Mouse (Mus musculus): ENCODE results near the gene Mrpl37.
A peak's percentile ranks its signal among the peaks of the same experiment; 100 is the strongest.

Mrpl37 gene

DNA sequence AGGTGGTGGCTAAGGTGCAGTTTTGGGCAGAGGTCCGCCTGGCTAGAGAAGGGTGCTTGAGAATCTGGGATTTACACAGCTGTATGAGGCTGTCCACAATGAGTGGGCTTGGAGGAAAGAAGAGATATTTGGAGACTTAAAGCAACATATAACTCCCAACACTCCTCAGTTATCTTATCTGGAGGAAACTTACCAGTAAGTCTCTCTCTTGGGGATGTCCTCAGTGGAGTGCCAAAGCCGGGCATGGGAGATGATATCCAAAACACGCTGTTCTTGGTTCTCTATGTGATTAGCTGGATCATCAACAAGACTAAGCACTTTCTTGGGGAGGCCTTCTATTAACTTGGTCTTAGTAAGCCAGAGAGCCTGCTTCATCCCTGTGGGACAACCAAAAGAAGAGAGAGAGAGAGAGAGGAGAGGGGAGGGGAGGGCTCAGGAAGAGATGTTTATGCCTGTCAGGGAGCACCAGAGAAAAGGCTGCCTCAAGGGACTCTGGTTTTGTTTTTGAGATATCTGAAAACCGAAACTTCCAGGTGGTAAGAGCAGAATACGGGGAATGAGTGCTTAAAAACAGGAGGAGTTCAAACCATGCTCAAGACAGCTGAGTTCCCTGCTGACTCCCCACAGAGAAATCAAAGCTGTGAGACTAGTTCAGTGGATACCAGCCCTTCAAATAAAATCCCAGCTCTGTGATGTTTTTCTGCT, 2.1 kb downstream of the Mrpl37 start:
- DNase-seq (ENCODE audit: low spot score), result no peak

DNA sequence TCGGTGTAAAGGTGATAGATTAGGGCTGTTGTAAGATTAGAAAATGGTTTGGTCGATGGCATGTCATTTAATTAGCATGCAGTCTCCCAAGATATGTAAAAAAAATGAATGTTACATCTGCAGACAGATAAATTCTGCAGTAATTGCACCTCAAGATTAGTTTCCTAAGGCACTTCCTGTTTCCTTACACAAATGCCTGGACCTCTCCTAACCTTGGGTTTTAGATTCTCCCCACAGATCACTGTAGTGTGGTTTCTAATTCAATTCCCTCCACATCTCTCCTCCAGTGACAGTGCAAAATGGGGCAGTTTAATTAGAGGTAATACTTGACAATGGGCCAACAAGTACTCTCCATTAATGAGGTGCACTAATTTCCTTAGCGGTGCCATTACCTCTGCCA, 3.5 kb downstream of the Mrpl37 start:
- no peak for DNase-seq (ENCODE audit: low spot score)

DNA sequence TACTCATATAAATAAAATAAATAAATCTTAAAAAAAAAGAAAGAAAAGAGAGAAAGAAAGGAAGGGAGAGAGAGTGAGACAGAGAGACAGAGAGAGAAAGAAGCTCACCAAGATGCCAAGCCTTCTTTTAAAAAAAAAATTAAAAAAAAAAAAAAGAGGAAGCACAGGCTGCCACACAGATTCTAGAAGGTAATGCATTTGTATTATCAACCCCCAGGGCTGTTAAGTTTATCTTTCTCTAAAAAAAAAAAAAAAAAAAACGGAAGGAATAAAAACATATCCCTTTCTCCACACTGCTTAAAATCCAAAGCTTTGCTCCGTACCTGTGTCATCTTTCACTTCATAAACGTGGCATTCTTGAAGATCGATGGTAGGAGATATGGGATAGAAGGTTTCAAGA, 5.1 kb downstream of the Mrpl37 start:
- no peak for DNase-seq (ENCODE audit: low spot score)

DNA sequence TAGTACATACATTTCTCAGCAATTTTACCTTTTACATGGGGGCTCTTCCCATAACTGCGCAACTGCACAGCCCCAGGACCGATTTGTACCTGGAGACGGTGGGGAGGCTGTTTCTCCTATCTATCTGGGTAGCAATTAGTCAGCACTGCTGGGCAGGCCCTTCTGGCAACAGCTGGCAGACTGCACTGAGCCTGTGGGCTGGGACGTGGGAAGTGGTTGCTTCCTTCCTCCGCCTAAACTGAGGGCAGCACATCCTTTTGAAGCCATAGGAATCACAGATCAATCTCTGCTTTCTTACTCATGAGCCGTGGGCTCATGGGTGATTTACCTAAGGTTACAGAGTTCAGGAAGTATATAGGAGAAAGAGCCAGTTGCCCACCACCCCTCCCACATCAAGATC, 7.9 kb downstream of the Mrpl37 start:
- DNase-seq (ENCODE audit: low spot score), result no peak

DNA sequence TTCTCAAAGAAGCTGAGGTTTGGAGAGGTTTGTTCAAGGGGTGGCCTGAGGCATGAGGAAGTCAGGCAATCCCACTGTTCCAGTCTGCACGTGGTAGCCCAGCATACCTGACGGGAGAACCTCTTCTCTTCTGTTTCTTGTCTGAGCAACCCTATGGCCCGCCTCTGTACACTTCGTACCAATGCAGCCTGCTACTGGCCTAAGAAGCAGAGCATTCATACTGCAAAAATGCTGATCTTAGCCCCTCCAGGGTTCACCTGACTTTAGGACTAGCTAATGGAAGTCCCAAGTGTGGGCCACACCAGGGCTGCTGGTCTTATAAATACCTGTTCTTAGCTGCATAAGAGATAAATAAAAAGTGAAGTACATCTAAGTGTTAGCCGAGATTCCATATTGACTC, 8.3 kb downstream of the Mrpl37 start:
- DNase-seq (ENCODE audit: low spot score), result no peak

DNA sequence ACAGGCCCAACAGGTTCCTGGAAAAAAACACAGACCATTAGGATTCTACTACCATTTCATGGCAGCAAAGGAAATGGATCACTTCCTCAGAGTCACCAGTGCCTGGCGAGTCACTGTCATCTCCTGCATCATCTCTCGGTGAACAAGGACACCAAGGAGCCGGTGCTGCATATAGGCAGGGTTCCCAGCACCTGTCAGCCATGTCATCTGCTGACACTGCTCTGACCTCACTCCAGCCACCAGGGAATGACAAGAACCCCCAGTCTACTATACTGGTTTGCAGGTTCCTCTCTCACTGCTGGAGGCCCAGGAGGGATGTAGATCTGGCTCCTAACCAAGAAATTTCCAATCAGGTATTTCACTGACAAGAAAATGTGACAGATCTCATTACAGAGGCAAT, 10.6 kb downstream of the Mrpl37 start:
- DNase-seq (ENCODE audit: low spot score), result no peak

DNA sequence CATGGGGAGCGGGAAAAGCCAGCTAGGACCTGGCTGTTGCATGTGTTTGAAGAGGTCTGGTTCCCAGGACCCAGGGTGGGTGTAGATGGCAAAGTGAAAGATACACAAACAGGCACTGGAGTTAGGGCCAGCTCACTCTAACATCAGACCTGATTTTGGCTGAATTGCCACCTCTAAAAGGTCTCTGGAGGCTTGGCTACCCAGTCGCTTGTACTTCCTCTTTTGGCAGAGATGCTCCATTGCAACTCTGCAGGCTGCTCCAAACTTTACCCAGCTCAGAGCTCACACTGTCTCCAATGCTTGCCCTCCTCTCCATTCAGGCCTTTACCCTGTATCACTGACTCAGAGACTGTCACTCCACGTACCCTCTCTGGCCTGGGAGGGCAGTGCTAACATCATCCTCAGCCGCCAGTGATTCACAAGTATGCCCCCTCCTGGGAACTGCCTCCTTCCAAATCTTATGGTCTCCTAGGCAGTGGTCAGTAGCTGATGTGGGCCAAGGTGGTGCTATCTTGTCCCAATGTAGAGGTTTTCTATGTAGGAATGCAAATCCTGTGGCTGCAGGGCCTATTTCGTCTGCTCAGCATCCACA, 13.6 kb downstream of the Mrpl37 start:
- DNase-seq (ENCODE audit: low spot score), result no peak

DNA sequence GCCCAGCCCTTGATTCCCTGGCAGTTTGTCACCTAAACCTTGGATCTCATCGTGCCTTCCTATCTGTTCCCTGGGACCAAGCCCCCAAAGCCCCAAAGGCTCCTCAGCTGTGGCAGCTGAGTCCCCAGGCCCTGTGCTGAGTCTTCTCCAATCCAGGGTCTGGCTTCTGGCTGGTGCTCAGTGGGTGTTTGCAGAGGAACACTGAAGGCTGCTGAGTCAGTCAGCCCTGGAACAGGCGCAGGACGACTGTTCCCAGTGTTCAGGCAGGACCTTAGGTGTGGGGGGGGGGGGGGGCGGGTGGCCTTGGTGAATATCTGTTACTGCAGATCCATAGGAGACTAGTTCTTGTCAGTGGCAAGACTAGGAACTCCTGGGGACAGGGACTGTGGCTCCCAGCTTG, 14.8 kb downstream of the Mrpl37 start:
- no peak for DNase-seq (ENCODE audit: low spot score)

DNA sequence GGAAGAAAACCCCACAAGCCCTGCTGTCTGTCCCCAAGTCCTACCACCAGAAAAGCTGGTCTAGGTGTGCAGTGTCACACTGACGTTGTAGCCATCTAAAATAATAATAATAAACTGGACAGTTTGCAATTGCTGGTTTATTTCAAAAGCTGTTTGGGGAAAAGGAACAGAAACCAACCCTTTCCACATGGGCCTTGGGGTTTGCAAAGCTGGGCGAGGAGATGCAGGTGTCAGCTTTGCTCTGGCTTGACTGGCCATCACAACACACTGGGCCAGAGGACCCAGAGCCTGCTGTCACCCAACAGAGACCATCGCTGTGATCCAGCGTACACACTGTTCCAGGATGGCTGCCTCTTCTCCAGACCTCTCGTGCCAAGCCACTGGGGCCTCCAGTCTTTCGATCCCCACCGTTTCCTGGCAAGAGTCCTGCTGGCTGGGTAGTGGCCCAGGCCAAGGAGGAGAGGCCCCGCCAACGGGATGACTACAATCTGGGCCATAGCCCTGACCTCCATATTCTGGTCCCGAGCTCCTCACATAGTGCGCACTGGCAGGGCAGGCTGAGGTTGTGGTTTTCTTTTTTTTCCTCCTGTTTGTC, 18.0 kb downstream of the Mrpl37 start:
- DNase-seq (ENCODE audit: low spot score), result no peak

DNA sequence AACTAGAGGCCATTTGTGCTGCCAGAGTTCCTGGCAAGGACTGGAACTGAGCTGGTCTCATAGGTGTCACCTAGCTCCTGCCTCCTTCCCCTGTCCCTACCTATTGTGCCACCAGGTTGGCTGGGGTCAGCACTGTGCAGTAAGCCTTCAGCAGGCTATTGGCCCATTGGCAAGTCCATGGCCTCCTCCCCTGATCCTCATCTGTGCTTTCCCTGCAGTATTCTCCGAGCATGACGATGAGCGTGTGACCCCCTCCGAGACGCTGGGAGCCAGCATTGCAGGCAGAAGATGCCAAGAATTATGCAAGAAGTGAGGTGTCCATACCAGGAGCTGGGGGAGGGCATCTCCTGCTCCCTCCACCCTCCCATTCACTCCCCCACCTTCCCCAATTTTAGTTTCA, 18.9 kb downstream of the Mrpl37 start:
- no peak for DNase-seq (ENCODE audit: low spot score)

DNA sequence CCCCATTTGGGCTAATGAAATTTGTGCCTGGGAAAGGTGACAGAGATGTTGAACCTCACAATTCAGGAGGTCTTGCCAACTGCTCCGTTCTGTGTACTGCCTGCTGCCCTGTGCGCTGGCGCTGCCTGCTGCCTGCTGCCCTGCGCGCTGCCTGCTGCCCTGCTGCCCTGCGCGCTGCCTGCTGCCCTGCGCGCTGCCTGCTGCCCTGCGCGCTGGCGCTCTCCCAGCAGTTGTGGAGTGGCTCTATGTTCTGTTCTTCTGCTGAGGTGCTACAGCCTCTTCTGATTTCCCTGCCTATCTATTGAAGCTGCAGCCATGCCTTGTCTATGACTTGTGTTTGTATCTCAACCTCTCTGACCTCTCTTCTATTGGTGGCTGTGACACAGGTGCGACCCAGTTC, 21.5 kb downstream of the Mrpl37 start:
- DNase-seq (ENCODE audit: low spot score), result no peak

DNA sequence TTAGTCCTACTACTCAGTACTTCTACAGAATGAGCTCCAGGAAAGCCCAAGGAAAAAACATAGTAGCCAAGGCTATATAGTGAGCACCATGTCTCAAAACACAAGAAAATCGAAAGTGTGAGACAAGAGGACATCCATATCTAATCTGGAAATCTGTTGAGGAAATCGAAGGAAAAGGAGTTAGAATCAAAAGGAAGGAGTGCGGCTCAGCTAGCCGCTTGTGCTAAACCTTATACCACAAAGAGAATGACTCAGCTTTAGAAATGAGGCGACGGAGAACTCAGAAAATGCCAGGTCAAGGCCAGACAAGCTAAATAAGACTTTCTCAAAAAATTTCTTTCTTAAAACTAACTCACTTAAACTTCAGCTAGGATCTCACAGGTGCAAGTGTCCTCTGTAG, 24.4 kb downstream of the Mrpl37 start:
- no peak for DNase-seq (ENCODE audit: low spot score)

DNA sequence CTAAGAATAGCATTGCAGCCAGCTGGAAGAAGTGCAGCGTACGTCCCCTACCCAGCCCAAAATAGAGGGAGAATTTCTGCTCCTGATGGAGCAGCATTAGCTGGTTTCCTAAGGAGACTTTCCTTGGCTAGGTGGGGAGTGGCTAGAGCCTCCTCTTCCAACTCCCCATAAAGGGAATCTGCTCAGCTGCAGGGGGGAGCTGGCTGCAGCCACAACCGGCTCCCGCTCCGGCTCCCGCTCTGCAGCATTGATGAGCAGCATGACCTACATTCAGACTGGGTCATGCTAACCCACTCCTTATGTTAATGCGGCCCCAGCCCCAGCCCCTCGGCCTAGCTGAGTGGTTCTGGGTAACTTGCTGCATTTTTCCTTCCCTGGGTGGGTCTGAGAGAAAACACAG, 27.4 kb downstream of the Mrpl37 start:
- DNase-seq (ENCODE audit: low spot score), result no peak

DNA sequence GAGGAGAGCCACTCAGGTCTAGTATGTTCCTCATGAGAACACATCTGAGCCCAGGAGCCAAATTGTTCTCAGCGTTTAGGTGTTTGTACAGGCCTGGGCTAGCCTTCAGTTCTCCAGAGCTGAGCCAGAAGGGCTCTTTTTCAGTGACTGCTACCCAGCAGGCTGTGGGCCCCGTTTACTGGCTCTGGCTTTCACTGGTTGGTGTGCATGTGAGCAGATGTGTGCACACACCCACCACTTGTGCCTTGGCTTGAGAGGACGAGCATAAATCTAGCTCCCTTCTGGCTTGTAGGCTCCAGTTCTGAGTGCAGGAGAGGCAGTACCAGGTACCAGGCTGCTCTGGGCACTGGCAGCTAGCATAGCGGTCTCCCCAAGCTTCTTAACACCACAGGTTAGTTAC, 28.4 kb downstream of the Mrpl37 start:
- DNase-seq (ENCODE audit: low spot score), result no peak

DNA sequence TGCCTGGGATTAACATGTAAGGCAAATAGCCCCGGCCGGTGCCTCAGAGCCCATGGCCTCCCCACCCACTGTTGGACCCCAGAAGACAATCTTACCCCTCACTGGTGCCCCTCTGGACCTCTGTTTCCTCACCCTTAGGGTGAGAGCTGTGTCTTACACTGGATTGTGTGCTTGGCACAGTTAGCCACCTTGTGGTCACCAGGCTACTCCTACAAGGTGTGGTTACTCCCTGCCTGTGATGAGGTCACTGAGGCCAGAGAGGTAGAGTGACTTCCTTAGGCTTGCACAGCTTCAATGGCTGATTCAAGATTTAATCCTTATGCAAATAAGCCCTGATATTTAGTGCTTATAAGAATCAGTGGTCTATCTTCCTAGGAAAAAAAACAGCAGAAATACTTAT, 29.7 kb downstream of the Mrpl37 start:
- no peak for DNase-seq (ENCODE audit: low spot score)

DNA sequence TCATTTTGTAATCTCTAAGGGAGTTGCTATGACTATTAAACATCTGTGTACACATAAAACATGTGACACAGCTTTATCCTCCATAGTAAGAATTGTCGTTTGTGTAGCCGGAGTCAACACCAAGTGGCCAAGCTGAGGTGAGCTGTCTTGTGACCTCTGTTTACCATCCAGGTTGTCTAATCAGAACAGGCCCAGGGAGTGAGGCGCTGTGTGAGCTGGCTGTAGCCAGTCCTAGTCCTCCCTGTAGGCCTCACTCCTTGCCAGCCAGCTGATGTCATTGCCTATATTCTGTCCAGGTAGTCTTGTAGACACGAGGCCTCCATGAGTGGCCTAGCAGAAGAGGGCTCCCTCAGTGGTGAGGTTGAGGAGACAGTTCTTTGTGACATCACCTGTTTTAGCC, 31.0 kb downstream of the Mrpl37 start:
- peak; percentile 62 for DNase-seq (ENCODE audit: low spot score)

DNA sequence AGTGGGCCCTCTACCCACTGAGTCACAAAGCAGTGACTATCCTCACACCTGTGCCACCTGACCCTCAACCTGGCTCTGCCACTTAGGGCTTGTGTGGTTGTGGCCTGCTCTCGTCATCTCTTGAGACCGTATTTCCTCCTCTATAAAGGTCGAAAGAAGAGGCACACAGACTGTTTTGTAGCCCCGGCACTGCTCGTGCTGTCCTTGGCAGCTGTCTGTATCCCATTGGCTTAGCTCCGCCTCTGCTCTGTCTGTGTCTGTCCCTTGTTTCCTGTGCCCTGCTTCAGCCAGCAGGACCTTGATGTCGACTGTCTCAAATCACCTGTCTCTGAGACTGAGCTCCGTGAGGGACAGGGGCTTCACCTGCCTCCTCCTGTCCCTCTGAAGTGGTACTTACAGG, 40.2 kb downstream of the Mrpl37 start:
- DNase-seq (ENCODE audit: low spot score), result no peak

DNA sequence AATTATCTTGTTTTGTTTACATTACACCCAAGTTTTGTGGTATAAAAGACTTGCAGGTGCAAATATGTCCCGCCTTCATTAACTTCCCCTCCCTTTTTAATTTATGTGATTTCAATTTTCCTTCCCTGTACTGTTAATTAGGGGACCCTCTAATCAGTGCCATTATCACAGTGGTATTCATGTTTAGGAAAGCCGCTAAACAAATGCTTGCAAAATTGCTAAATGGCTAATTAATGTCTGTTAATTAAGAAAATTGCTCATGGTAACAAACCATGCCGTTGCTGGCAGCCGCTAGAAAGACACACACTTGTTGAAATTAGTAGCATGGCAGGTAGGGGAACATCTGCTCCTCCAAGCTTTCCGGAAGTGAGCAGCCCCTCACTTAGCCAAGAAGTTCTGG, 41.3 kb downstream of the Mrpl37 start:
- no peak for DNase-seq (ENCODE audit: low spot score)

DNA sequence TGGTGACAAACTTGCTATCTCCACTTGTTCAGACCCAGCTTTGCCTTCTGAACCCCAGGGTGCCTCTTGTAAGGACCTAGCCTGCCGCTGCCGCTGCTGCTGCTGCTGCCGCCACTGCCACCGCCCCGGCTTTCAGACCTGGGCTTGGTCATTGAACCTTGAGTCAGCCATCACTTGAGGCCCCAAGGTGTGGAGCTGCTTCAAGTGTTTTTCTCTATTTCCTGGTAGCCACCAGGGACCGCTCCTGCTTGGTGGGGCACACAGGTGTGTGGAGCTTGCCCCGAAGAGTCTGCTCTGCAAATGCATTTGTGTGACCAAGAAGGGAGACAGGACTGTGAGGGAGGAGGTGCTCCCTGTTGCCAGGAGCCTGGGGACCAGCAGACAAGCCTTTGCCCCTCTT, 41.8 kb downstream of the Mrpl37 start:
- no peak for DNase-seq (ENCODE audit: low spot score)

DNA sequence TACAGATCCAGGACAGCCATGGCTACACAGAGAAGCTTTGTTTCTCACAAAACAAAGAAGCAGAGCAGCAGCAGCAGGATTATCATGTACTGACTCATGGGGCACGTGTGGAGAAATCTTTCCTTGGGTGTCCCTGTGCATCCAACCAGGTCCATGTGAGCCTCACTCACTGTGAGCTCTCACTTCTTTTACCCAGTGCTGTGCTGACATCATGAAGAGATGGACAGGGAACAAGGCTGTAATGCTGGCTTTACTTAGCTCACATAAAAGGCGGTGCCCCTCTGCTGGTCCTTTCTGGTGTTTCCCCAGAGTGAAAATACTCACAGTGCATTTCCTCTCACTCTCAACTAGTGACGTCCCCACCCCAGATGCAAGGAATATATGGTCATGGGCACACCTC, 45.2 kb downstream of the Mrpl37 start:
- no peak for DNase-seq (ENCODE audit: low spot score)

DNA sequence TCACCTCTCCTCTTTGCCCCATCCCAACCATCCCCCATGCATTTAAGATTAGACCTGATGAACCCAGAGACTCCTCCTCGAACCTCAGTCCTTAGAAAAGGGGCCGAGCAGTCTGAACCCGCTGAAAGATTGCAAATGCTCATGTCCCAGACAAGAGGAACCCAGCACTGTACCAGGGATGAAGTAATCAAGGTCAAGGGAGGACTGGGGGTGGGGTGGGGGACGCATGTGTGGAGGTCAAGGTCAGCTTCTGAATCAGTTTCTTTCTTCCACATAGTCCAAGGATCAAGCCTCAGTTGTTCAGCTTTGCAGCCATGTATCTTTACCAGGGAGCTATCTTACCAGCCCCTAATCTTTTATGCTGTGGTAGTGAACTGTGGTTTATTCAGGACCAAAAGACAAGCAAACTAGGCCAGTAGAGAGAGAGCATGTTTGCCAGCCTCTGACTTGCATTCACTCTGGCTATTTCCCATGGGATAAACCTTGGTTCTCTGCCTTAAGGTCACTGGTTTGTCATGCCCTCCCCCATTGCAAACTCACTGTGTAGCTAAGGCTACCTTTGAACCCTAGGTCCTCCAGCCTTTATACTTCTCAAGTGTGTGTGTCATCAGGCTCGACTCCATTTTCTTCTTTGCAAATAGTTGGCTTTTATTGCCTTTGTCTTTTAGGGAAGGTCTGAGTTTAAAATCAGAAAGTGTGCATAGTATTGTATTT, 46.2 kb downstream of the Mrpl37 start:
- peak; percentile 60 for DNase-seq (ENCODE audit: low spot score)

DNA sequence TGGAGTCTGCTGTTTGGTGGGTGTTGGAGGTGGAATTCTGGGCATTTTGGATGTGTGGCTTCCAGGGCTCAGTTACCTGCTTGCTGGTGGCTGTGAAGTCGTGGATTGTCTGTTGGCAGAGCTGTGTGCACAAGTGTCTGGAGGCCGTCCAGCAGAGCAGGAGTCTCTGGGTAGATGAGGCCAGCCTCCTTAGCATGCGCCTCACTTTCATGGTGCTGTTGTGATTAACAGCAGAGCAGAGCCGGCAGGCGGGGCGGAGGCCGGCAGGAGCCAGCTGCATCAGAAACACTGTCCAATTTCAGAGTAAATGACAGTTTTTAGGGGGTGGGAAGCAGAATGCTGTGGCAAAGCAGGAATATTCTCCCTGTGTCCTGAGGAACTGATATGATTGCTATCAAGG, 47.6 kb downstream of the Mrpl37 start:
- DNase-seq (ENCODE audit: low spot score), result no peak

DNA sequence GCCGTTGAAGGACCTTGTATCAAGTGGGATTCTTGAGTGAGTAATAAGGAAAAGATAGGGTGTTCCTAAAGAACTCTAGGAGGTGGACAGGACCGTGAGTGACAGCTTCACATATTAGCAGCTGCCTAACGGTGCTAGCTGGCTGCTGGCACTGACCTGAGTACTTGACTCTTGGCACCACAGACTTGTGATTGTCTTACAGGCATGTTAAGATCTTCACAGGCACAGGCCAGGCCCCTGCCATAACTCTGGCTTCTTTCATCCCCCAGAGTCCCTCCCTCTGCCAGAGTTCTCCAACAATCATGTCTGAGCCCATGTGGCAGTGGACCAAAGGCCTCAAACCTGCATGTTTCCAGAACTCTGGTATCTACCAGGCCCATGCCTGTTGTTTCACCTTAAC, 48.1 kb downstream of the Mrpl37 start:
- DNase-seq (ENCODE audit: low spot score), result no peak
